Comparison of ENCODE assay signal across 22 mouse cellular contexts in the genomic region with DNA sequence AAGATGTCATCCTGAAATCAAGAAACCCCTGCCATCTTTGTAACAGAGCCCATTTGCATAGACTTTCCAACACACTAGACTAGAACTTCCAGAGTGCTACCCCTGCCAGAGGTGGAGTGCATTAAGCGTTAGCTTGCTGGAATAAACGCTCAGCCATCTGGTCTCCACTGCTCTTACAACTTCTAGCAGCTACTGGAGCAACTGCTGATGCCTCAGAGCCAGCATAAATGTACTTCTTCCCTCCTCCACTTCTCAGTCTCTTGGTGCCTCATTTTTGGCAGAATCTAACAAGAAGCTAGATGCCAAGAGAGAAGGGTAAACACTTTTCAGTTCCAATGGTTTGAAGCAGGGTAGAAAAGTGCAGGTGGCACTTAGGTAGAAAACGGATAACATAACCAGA.
DNase-seq lines count a peak whose midpoint lies in the region; ATAC-seq and TF ChIP-seq lines count a peak whose summit lies in the region.
"Had no signal": no experiment of that assay in that cellular context is flagged by ENCODE, and none has a peak within 500 bp of the region (broad histone marks: within the 10 kb centered on the region; RNA-seq: fewer than 3 reads in every experiment).

No protein-coding gene starts in this region.

- no peaks in the 10 kb centered on the region for H3K4me1 ChIP-seq in stomach, postnatal 0 days (replicated peaks; ENCODE audit: control insufficient read depth, insufficient read depth)
- H3K4me1 ChIP-seq: embryonic facial prominence, embryonic 15.5 days; forebrain, embryonic 15.5 days; heart, embryonic 10.5 days; limb, embryonic 15.5 days had no signal

- TF ChIP-seq CTCF in stomach, postnatal 0 days (IDR thresholded peaks at IDR 0.05; ENCODE audit: low read depth), result no peak

- H3K36me3 ChIP-seq in stomach, postnatal 0 days (ENCODE audit: control insufficient read depth, insufficient read depth, low read length), result no peaks in the 10 kb centered on the region
- H3K36me3 ChIP-seq: embryonic facial prominence, embryonic 15.5 days; forebrain, embryonic 15.5 days; G1E; heart, embryonic 10.5 days; limb, embryonic 15.5 days had no signal

- H3K27me3 ChIP-seq in stomach, postnatal 0 days (ENCODE audit: control insufficient read depth, insufficient read depth, low read length), result no peaks in the 10 kb centered on the region
- H3K27me3 ChIP-seq: embryonic facial prominence, embryonic 15.5 days; forebrain, embryonic 15.5 days; limb, embryonic 15.5 days had no signal

- H3K27ac ChIP-seq in stomach, postnatal 0 days (replicated peaks), result no peak overlapping the region
- H3K27ac ChIP-seq: embryonic facial prominence, embryonic 15.5 days; forebrain, embryonic 15.5 days; heart, embryonic 10.5 days; limb, embryonic 15.5 days; macrophage had no signal

- intact Hi-C loops in left cerebral cortex, postnatal 36 days (cut with DNase I), result no loop called here

- DNase-seq in adipocyte (ENCODE audit: low spot score), result peak; percentile 6
- peak; percentile 68 for DNase-seq in layer of hippocampus, adult 9-11 months
- DNase-seq in left cerebral cortex, postnatal 36 days (ENCODE audit: low spot score in 2 of 2), result peak; percentile 24 to 38
- DNase-seq in urinary bladder, postnatal 36 days (ENCODE audit: low spot score in 2 of 2), result no peak
- no peak for DNase-seq in spleen, postnatal 10 days (ENCODE audit: low spot score in 2 of 2)
- no peak for DNase-seq in stomach, postnatal 0 days (ENCODE audit: low spot score)
- DNase-seq: adrenal gland, adult 2 months; cerebellum, adult 8-10 months; gastrocnemius, postnatal 14 days; heart, postnatal 36 days; kidney, adult 2 months; kidney, postnatal 4 days; liver, postnatal 0 days; midbrain, embryonic 14.5 days; spleen, adult 18-20 months had no signal

- H3K9ac ChIP-seq in stomach, postnatal 0 days (ENCODE audit: low read length), result no peak overlapping the region
- H3K9ac ChIP-seq: embryonic facial prominence, embryonic 15.5 days; forebrain, embryonic 15.5 days; limb, embryonic 15.5 days; liver, postnatal 0 days had no signal

- no peak overlapping the region for H3K4me3 ChIP-seq in stomach, postnatal 0 days (ENCODE audit: low read depth, low read length)
- H3K4me3 ChIP-seq: embryonic facial prominence, embryonic 15.5 days; forebrain, embryonic 15.5 days; heart, embryonic 10.5 days; limb, embryonic 15.5 days had no signal

- no peak for TF ChIP-seq EP300 in stomach, postnatal 0 days (optimal IDR thresholded peaks at IDR 0.05)

- H3K9me3 ChIP-seq in stomach, postnatal 0 days (ENCODE audit: control insufficient read depth, low read length), result no peaks in the 10 kb centered on the region
- H3K9me3 ChIP-seq: embryonic facial prominence, embryonic 15.5 days; forebrain, embryonic 15.5 days; heart, embryonic 10.5 days; limb, embryonic 15.5 days had no signal

- WGBS in stomach, postnatal 0 days, result 66% methylated on average over 3 of the region's 3 CpGs

- no peak overlapping the region for H3K4me2 ChIP-seq in stomach, postnatal 0 days (replicated peaks; ENCODE audit: low read depth)
- H3K4me2 ChIP-seq: embryonic facial prominence, embryonic 15.5 days; forebrain, embryonic 15.5 days; limb, embryonic 15.5 days had no signal

- peak; percentile 96 for ATAC-seq in frontal cortex, adult (ENCODE audit: low TSS enrichment)
- ATAC-seq in stomach, postnatal 0 days (ENCODE audit: low FRiP score, low TSS enrichment), result no peak
- ATAC-seq: forebrain, embryonic 15.5 days; liver, postnatal 0 days had no signal

Comparison
In these comparisons a context has a peak if more than half of its experiments do, and no peak if none do; other contexts are left out.
1. DNase-seq: peak in adipocyte (single experiment), layer of hippocampus, adult 9-11 months (single experiment) and left cerebral cortex, postnatal 36 days (2 of 2); none in urinary bladder, postnatal 36 days (0 of 2), spleen, postnatal 10 days (0 of 2) and stomach, postnatal 0 days (single experiment).